Mouse (Mus musculus): ENCODE results near the gene Mbl1. TPM values are rescaled to one million over a fixed set of nuclear protein-coding genes. Genes with fewer than 3 reads are reported as not detected.

Mbl1 gene
- polyA plus RNA-seq, 1 experiment from 2014 or later = not detected

- Histone ChIP-seq H3K4me2 (no peak overlapping the region), H3K27me3 (replicated peaks) (no peaks in the 10 kb centered on the region), H3K9me3 (no peaks in the 10 kb centered on the region), H3K36me3 (no peaks in the 10 kb centered on the region), H3K27ac (replicated peaks) (no peak overlapping the region), H3K4me3 (no peak overlapping the region), H3K9ac (no peak overlapping the region), H3K4me1 (0 out of 2 replicates have a peak, but pooled peaks cover 4% of the 10 kb centered on the region)
- 51% methylated on average over 6 of the region's 6 CpGs for WGBS
- ATAC-seq (ENCODE audit: extremely low read depth, insufficient number of reproducible peaks, low FRiP score, low TSS enrichment) = no peak
Observed at GRCm38 (mm10) chr14:41146035-41146434, 5.2 kb upstream of the Mbl1 start.

- no peak overlapping the region for H3K9ac ChIP-seq
- no peak for ATAC-seq (ENCODE audit: extremely low read depth, insufficient number of reproducible peaks, low FRiP score, low TSS enrichment)
- H3K36me3 ChIP-seq = no peaks in the 10 kb centered on the region
- no peaks in the 10 kb centered on the region for H3K27me3 ChIP-seq (replicated peaks)
- no peak overlapping the region for H3K4me2 ChIP-seq
- no peak overlapping the region for H3K4me3 ChIP-seq
- no peak overlapping the region for H3K27ac ChIP-seq (replicated peaks)
- no peaks in the 10 kb centered on the region for H3K9me3 ChIP-seq
- 0 out of 2 replicates have a peak, but pooled peaks cover 4% of the 10 kb centered on the region for H3K4me1 ChIP-seq
- WGBS = 66% methylated on average over 3 of the region's 3 CpGs
Observed at GRCm38 (mm10) chr14:41146922-41147321, 4.3 kb upstream of the Mbl1 start.

- no peak for ATAC-seq (ENCODE audit: extremely low read depth, insufficient number of reproducible peaks, low FRiP score, low TSS enrichment)
- Histone ChIP-seq H3K27me3 (replicated peaks) (no peaks in the 10 kb centered on the region), H3K36me3 (no peaks in the 10 kb centered on the region), H3K4me3 (no peak overlapping the region), H3K9ac (no peak overlapping the region), H3K27ac (replicated peaks) (no peak overlapping the region), H3K4me1 (0 out of 2 replicates have a peak, but pooled peaks cover 4% of the 10 kb centered on the region), H3K9me3 (no peaks in the 10 kb centered on the region), H3K4me2 (no peak overlapping the region)
- 40% methylated on average over 2 of the region's 2 CpGs for WGBS
Observed at GRCm38 (mm10) chr14:41147356-41147755, 3.9 kb upstream of the Mbl1 start.

GRCm38 (mm10) chr14:41160076-41160475 lies 8.8 kb downstream of the Mbl1 start:
- WGBS = 71% methylated on average over 4 of the region's 4 CpGs
- Histone ChIP-seq H3K4me1 (peaks cover 10% of the 10 kb centered on the region; the same call in 1 of the 2 replicates), H3K27ac (replicated peaks) (no peak overlapping the region), H3K9ac (no peak overlapping the region), H3K36me3 (no peaks in the 10 kb centered on the region), H3K4me3 (no peak overlapping the region), H3K27me3 (replicated peaks) (no peaks in the 10 kb centered on the region; the same call in 1 of the 2 replicates), H3K9me3 (no peaks in the 10 kb centered on the region), H3K4me2 (no peak overlapping the region)
- no peak for ATAC-seq (ENCODE audit: extremely low read depth, insufficient number of reproducible peaks, low FRiP score, low TSS enrichment)

GRCm38 (mm10) chr14:41160743-41161142 lies 9.5 kb downstream of the Mbl1 start:
- WGBS = 26% methylated on average over 1 of the region's 1 CpGs
- Histone ChIP-seq H3K9ac (no peak overlapping the region), H3K4me3 (no peak overlapping the region), H3K4me2 (no peak overlapping the region), H3K9me3 (no peaks in the 10 kb centered on the region), H3K27ac (replicated peaks) (no peak overlapping the region), H3K27me3 (replicated peaks) (no peaks in the 10 kb centered on the region; the same call in 1 of the 2 replicates), H3K36me3 (no peaks in the 10 kb centered on the region), H3K4me1 (peaks cover 10% of the 10 kb centered on the region; the same call in 1 of the 2 replicates)
- ATAC-seq (ENCODE audit: extremely low read depth, insufficient number of reproducible peaks, low FRiP score, low TSS enrichment) = no peak

- Histone ChIP-seq H3K36me3 (no peaks in the 10 kb centered on the region), H3K27me3 (replicated peaks) (no peaks in the 10 kb centered on the region; the same call in 1 of the 2 replicates), H3K27ac (replicated peaks) (no peak overlapping the region), H3K4me3 (no peak overlapping the region), H3K9ac (no peak overlapping the region), H3K4me2 (no peak overlapping the region), H3K9me3 (no peaks in the 10 kb centered on the region), H3K4me1 (peaks cover 18% of the 10 kb centered on the region; the same call in 1 of the 2 replicates)
- WGBS = 12% methylated on average over 2 of the region's 2 CpGs
- no peak for ATAC-seq (ENCODE audit: extremely low read depth, insufficient number of reproducible peaks, low FRiP score, low TSS enrichment)
Observed at GRCm38 (mm10) chr14:41162663-41163062, 11.4 kb downstream of the Mbl1 start.

GRCm38 (mm10) chr14:41167278-41167677 lies 16.0 kb downstream of the Mbl1 start:
- ATAC-seq (ENCODE audit: extremely low read depth, insufficient number of reproducible peaks, low FRiP score, low TSS enrichment) = no peak
- Histone ChIP-seq H3K27me3 (replicated peaks) (no peaks in the 10 kb centered on the region), H3K4me1 (peaks cover 19% of the 10 kb centered on the region), H3K4me2 (no peak overlapping the region), H3K36me3 (no peaks in the 10 kb centered on the region), H3K9me3 (no peaks in the 10 kb centered on the region), H3K4me3 (no peak overlapping the region), H3K9ac (no peak overlapping the region), H3K27ac (replicated peaks) (no peak overlapping the region)
- WGBS = 32% methylated on average over 5 of the region's 5 CpGs

GRCm38 (mm10) chr14:41168567-41168966 lies 17.3 kb downstream of the Mbl1 start:
- ATAC-seq (ENCODE audit: extremely low read depth, insufficient number of reproducible peaks, low FRiP score, low TSS enrichment) = no peak
- no peak overlapping the region for H3K27ac ChIP-seq (replicated peaks)
- H3K4me1 ChIP-seq = peaks cover 19% of the 10 kb centered on the region
- no peak overlapping the region for H3K4me2 ChIP-seq
- H3K9ac ChIP-seq = no peak overlapping the region
- no peaks in the 10 kb centered on the region for H3K27me3 ChIP-seq (replicated peaks)
- 74% methylated on average over 1 of the region's 1 CpGs for WGBS
- no peak overlapping the region for H3K4me3 ChIP-seq
- no peaks in the 10 kb centered on the region for H3K36me3 ChIP-seq
- H3K9me3 ChIP-seq = no peaks in the 10 kb centered on the region

- Histone ChIP-seq H3K4me1 (peaks cover 19% of the 10 kb centered on the region), H3K27me3 (replicated peaks) (no peaks in the 10 kb centered on the region), H3K27ac (replicated peaks) (no peak overlapping the region), H3K4me2 (no peak overlapping the region), H3K36me3 (no peaks in the 10 kb centered on the region), H3K4me3 (no peak overlapping the region), H3K9ac (no peak overlapping the region), H3K9me3 (no peaks in the 10 kb centered on the region)
- WGBS = 79% methylated on average over 2 of the region's 2 CpGs
- ATAC-seq (ENCODE audit: extremely low read depth, insufficient number of reproducible peaks, low FRiP score, low TSS enrichment) = no peak
Observed at GRCm38 (mm10) chr14:41170514-41170913, 19.3 kb downstream of the Mbl1 start.

GRCm38 (mm10) chr14:41174802-41175201 lies 23.5 kb downstream of the Mbl1 start:
- Histone ChIP-seq H3K27me3 (replicated peaks) (no peaks in the 10 kb centered on the region), H3K36me3 (no peaks in the 10 kb centered on the region), H3K4me3 (no peak overlapping the region), H3K4me1 (no peaks in the 10 kb centered on the region), H3K4me2 (no peak overlapping the region), H3K9me3 (no peaks in the 10 kb centered on the region), H3K27ac (replicated peaks) (no peak overlapping the region), H3K9ac (no peak overlapping the region)
- WGBS = 78% methylated on average over 1 of the region's 1 CpGs
- ATAC-seq (ENCODE audit: extremely low read depth, insufficient number of reproducible peaks, low FRiP score, low TSS enrichment) = no peak

GRCm38 (mm10) chr14:41185059-41185821 lies 34.0 kb downstream of the Mbl1 start, which contains the start of gene Sftpd:
Sftpd (minus strand) TSS chr14:41185149.
- WGBS = 74% methylated on average over 4 of the region's 4 CpGs
- Histone ChIP-seq H3K4me2 (no peak within 1 kb of the TSS), H3K9me3 (no peaks in the 10 kb centered on the region), H3K27ac (replicated peaks) (no peak within 1 kb of the TSS), H3K27me3 (replicated peaks) (no peaks in the 10 kb centered on the region; the same call in 1 of the 2 replicates), H3K4me3 (no peak within 1 kb of the TSS), H3K4me1 (no peaks in the 10 kb centered on the region), H3K36me3 (no peaks in the 10 kb centered on the region), H3K9ac (no peak within 1 kb of the TSS)
- no peak for ATAC-seq (ENCODE audit: extremely low read depth, insufficient number of reproducible peaks, low FRiP score, low TSS enrichment)

- Histone ChIP-seq H3K27me3 (replicated peaks) (no peaks in the 10 kb centered on the region), H3K36me3 (no peaks in the 10 kb centered on the region), H3K4me3 (no peak overlapping the region), H3K9ac (no peak overlapping the region), H3K4me2 (no peak overlapping the region), H3K27ac (replicated peaks) (no peak overlapping the region), H3K9me3 (peaks cover 15% of the 10 kb centered on the region; the same call in 1 of the 2 replicates), H3K4me1 (no peaks in the 10 kb centered on the region)
- WGBS = 75% methylated on average over 2 of the region's 2 CpGs
- ATAC-seq (ENCODE audit: extremely low read depth, insufficient number of reproducible peaks, low FRiP score, low TSS enrichment) = no peak
Observed at GRCm38 (mm10) chr14:41189496-41189895, 38.2 kb downstream of the Mbl1 start.
